Mouse (Mus musculus): ENCODE results near the gene Atp6v1c2. TPM values are rescaled to one million over a fixed set of nuclear protein-coding genes. Genes with fewer than 3 reads are reported as not detected.
A peak's percentile ranks its signal among the peaks of the same experiment; 100 is the strongest.

The Atp6v1c2 gene
- polyA plus RNA-seq, 1 experiment from 2014 or later = 56.4 TPM

DNA sequence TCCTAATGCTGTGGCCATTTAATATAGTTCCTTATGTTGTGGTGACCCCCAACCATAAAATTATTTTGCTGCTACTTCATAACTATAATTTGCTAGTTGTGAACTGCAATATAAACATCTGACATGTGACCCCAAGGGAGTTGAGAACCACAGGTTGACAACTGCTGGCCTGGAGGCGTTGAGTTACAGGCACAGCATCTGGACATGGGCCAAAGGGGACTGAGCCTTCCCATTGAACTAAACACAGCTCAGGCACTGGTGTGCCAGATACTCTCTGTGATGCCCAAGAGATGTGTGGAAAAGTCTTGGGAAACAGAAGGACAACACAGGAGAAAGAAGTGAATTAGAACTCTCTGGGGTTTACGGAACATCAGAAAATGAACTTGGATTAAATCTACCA, 88.1 kb downstream of the Atp6v1c2 start:
- DNase-seq (ENCODE audit: low spot score) = no peak
- Histone ChIP-seq H3K27me3 (replicated peaks; ENCODE audit: insufficient read depth, low read length) (no peaks in the 10 kb centered on the region), H3K4me2 (replicated peaks; ENCODE audit: low read depth, low read length) (no peak overlapping the region), H3K27ac (ENCODE audit: low read length) (no peak overlapping the region), H3K9me3 (ENCODE audit: low read length) (no peaks in the 10 kb centered on the region), H3K36me3 (ENCODE audit: insufficient read depth, low read length) (no peaks in the 10 kb centered on the region), H3K9ac (replicated peaks; ENCODE audit: low read depth) (no peak overlapping the region), H3K4me3 (ENCODE audit: low read depth, low read length) (no peak overlapping the region), H3K4me1 (ENCODE audit: insufficient read depth, low read depth, low read length) (no peaks in the 10 kb centered on the region)
- no peak for ATAC-seq
- no peak for TF ChIP-seq EP300 (IDR thresholded peaks at IDR 0.05)
- no peak for TF ChIP-seq CTCF (IDR thresholded peaks at IDR 0.05)
- WGBS = 66% methylated on average over 2 of the region's 2 CpGs

GRCm38 (mm10) chr12:17239428-17239688, 89.8 kb downstream of the Atp6v1c2 start:
- DNase-seq (ENCODE audit: low spot score) (no peak), ATAC-seq (no peak)
- Histone ChIP-seq H3K36me3 (ENCODE audit: insufficient read depth, low read length) (no peaks in the 10 kb centered on the region), H3K27ac (ENCODE audit: low read length) (no peak overlapping the region), H3K27me3 (replicated peaks; ENCODE audit: insufficient read depth, low read length) (no peaks in the 10 kb centered on the region), H3K4me3 (ENCODE audit: low read depth, low read length) (no peak overlapping the region), H3K9me3 (ENCODE audit: low read length) (no peaks in the 10 kb centered on the region), H3K4me1 (ENCODE audit: insufficient read depth, low read depth, low read length) (no peaks in the 10 kb centered on the region), H3K4me2 (replicated peaks; ENCODE audit: low read depth, low read length) (no peak overlapping the region), H3K9ac (replicated peaks; ENCODE audit: low read depth) (no peak overlapping the region)
- TF ChIP-seq EP300 (IDR thresholded peaks at IDR 0.05) (no peak), CTCF (IDR thresholded peaks at IDR 0.05) (no peak)

DNA sequence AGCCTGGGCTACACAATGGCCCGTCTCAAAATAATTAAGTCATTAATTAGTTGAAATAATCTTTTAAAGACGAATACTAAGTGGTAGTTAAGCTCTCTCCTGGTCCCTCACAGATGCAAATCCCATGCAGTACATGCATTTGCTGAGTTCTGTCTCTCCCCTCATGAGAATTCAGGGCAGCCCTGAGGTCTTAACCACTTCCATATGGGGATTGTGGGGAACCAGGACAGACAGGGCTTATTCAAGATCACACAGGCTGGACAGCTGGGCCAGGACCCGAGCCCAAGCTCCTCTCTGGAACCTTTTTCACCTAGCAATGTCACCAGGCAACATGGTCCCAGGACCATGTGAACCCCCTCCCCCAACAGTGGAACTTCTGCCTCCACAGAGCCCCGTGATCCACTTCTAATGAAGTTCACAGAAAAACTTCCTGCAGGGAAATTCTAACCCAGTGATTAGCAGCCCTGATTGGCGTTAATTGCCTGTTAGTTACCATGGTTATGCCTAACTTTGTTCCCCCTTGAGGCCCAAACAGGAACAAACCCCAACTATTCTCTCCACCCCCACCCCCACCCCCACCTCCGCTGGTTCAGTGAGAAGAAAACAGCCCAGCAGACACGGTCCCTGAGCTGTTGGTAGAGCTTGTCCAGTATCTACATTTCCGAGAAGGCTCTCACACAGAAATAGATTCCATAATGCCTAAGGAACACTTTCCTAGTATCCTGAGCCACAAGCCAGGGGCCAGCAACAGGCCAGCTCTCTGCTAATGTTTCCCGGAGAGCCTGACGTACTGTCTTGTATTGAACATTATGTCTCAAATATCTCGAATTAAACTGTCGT, 90.4 kb downstream of the Atp6v1c2 start:
- Histone ChIP-seq H3K4me3 (ENCODE audit: low read depth, low read length) (no peak overlapping the region), H3K9me3 (ENCODE audit: low read length) (no peaks in the 10 kb centered on the region), H3K4me1 (ENCODE audit: insufficient read depth, low read depth, low read length) (no peaks in the 10 kb centered on the region), H3K9ac (replicated peaks; ENCODE audit: low read depth) (no peak overlapping the region), H3K36me3 (ENCODE audit: insufficient read depth, low read length) (no peaks in the 10 kb centered on the region), H3K4me2 (replicated peaks; ENCODE audit: low read depth, low read length) (no peak overlapping the region), H3K27me3 (replicated peaks; ENCODE audit: insufficient read depth, low read length) (no peaks in the 10 kb centered on the region), H3K27ac (ENCODE audit: low read length) (no peak overlapping the region)
- DNase-seq (ENCODE audit: low spot score) (no peak), ATAC-seq (no peak)
- 52% methylated on average over 12 of the region's 12 CpGs for WGBS
- TF ChIP-seq CTCF (IDR thresholded peaks at IDR 0.05) = no peak
- no peak for TF ChIP-seq EP300 (IDR thresholded peaks at IDR 0.05)

DNA sequence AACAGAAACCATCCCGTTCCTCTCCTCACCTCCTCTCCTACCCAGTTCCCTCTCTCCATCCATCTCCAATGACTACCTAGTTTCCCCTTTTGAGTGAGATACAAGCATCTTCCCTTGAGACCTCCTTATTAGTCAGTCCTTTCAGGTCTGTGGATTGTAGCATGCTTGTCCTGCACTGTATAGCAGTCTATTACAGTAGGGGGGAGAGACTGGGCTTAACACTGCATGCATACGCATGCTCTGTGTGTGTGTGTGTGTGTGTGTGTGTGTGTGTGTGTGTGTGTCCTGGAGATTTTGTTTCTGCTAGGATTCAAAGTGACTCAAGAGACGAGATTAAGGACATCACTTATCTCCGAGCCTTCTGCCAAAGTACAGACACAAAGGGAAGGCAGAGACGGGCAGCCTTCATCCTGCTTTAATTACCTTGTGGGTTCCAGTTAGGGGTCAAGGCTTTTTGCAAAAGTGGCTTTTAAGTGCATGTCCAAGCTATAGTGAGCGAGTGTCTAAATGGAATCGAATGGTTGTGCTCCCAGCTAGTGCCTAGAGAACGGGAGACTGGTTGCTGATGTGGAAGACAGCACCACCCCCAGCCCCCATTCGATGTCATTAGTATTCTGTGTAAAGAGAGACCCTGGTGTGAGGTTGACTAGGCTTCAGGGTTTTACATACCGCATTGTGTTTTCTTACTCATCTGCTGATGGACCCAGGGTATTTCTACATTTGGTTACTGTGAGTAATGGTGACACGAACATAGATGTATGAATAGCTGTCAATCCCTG, 93.4 kb downstream of the Atp6v1c2 start:
- WGBS = 46% methylated on average over 11 of the region's 11 CpGs
- H3K27me3 ChIP-seq (replicated peaks; ENCODE audit: insufficient read depth, low read length) = no peaks in the 10 kb centered on the region
- no peaks in the 10 kb centered on the region for H3K9me3 ChIP-seq (ENCODE audit: low read length)
- ATAC-seq = no peak
- no peak overlapping the region for H3K27ac ChIP-seq (ENCODE audit: low read length)
- H3K4me3 ChIP-seq (ENCODE audit: low read depth, low read length) = no peak overlapping the region
- no peaks in the 10 kb centered on the region for H3K4me1 ChIP-seq (ENCODE audit: insufficient read depth, low read depth, low read length)
- TF ChIP-seq EP300 (IDR thresholded peaks at IDR 0.05) = no peak
- TF ChIP-seq CTCF (IDR thresholded peaks at IDR 0.05) = no peak
- no peak overlapping the region for H3K4me2 ChIP-seq (replicated peaks; ENCODE audit: low read depth, low read length)
- H3K36me3 ChIP-seq (ENCODE audit: insufficient read depth, low read length) = no peaks in the 10 kb centered on the region
- H3K9ac ChIP-seq (replicated peaks; ENCODE audit: low read depth) = no peak overlapping the region
- no peak for DNase-seq (ENCODE audit: low spot score)

Small RNA genes within 50 kb of the gene (microRNA-seq; reads per million reads assigned to microRNA genes)
- gene Mir3066 = 8.6 reads per million, percentile 20 among the genes with 10 or more reads in this experiment

Other genes with a start within 250 kb of the Atp6v1c2 start
- gene Kcnf1, start 152.5 kb downstream of the Atp6v1c2 start, polyA plus RNA-seq (2015; fragmentation: Nextera tagmentation; extraction: Ambion mirVana) = 0.08 and 0.15 TPM in 2 replicates
- 249 and 298 TPM in 2 replicates for gene Pdia6, start 62.8 kb downstream of the Atp6v1c2 start, polyA plus RNA-seq (2015; fragmentation: Nextera tagmentation; extraction: Ambion mirVana)
- 7.4 and 7.9 TPM in 2 replicates for gene Nol10, start 19.1 kb upstream of the Atp6v1c2 start, polyA plus RNA-seq (2015; fragmentation: Nextera tagmentation; extraction: Ambion mirVana)
- 42.0 and 43.6 TPM in 2 replicates for gene Odc1, start 215.4 kb upstream of the Atp6v1c2 start, polyA plus RNA-seq (2015; fragmentation: Nextera tagmentation; extraction: Ambion mirVana)